Mouse (Mus musculus): ENCODE data around the gene Sorbs2. TPM values are rescaled to one million over a fixed set of nuclear protein-coding genes. Genes with fewer than 3 reads are reported as not detected.

Gene Sorbs2
- 3.6 and 3.8 TPM in 2 replicates for polyA plus RNA-seq (2012; rRNA removed)

GRCm38 (mm10) chr8:45507634-45508321 is at the start of gene Sorbs2:
Gene Sorbs2, plus strand, starts transcription at chr8:45507788.

Other genes with a start within 250 kb of the Sorbs2 start
- 8.2 and 11.4 TPM in 2 replicates for gene F11, start 245.8 kb upstream of the Sorbs2 start, polyA plus RNA-seq (2012; rRNA removed)
- gene Klkb1, start 212.9 kb upstream of the Sorbs2 start, polyA plus RNA-seq (2012; rRNA removed) = 4.2 and 5.2 TPM in 2 replicates
- 0.02 and 0.09 TPM in 2 replicates for gene Gm45753, start 199.3 kb upstream of the Sorbs2 start, polyA plus RNA-seq (2012; rRNA removed)
- gene Cyp4v3, start 174.6 kb upstream of the Sorbs2 start, polyA plus RNA-seq (2012; rRNA removed) = 2.4 and 2.9 TPM in 2 replicates
- gene Fam149a, start 125.5 kb upstream of the Sorbs2 start, polyA plus RNA-seq (2012; rRNA removed) = 1.3 and 1.5 TPM in 2 replicates
- gene Tlr3, start 96.7 kb upstream of the Sorbs2 start, polyA plus RNA-seq (2012; rRNA removed) = 0.54 and 0.73 TPM in 2 replicates